11 mouse cellular contexts compared by ENCODE assay signal in the genomic region with DNA sequence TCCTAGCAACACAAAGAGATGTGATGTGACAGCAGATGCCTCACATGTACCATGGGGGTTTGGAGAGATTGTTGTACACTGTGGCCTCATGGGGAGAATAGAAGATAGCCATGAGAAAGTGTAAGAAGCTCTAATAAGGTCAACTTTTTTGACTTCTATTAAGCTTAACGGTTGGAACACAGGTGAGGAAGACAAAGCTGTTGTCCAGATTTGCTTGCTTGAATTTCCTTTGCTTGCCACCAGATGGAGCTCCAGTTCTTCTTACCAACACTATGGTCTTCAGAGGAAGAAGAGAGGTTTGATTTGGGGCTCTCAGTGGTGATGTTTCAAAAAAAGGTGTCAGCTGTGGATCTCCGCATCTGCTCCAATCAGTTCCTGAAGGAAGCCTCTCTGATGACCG. TPM values are rescaled to one million over a fixed set of nuclear protein-coding genes. Genes with fewer than 3 reads are reported as not detected.
DNase-seq lines count a peak whose midpoint lies in the region; ATAC-seq and TF ChIP-seq lines count a peak whose summit lies in the region.
"Not testable (repeated sequence)": the region's sequence is repeated elsewhere in the genome, so short reads cannot be mapped to it uniquely, and the experiment has no call there.
"Had no signal": no experiment of that assay in that cellular context is flagged by ENCODE, and none has a peak within 500 bp of the region (broad histone marks: within the 10 kb centered on the region; RNA-seq: fewer than 3 reads in every experiment).

No protein-coding gene starts in this region.

- not testable (repeated sequence) for ATAC-seq in embryonic facial prominence, embryonic 11.5 days (replicated peaks; ENCODE audit: insufficient number of reproducible peaks, low FRiP score, low TSS enrichment, low read depth)
- ATAC-seq in midbrain, embryonic 13.5 days, result peak; percentile 53

- TF ChIP-seq POLR2A in brain, embryonic 14.5 days (IDR thresholded peaks at IDR 0.05; ENCODE audit: borderline replicate concordance, extremely low read depth, insufficient read depth, insufficient read length, poor library complexity, severe bottlenecking); heart, adult 2 months (IDR thresholded peaks at IDR 0.05; ENCODE audit: insufficient read depth, low read depth, low read length): not testable (repeated sequence)

- 38% methylated on average over 3 of the region's 3 CpGs for whole genome bisulfite sequencing in embryonic facial prominence, embryonic 11.5 days
- 30% methylated on average over 3 of the region's 3 CpGs for WGBS in heart, adult 2 months
- WGBS in midbrain, embryonic 13.5 days, result 45% methylated on average over 3 of the region's 3 CpGs

- TF ChIP-seq CTCF in brain, embryonic 14.5 days (IDR thresholded peaks at IDR 0.05; ENCODE audit: borderline replicate concordance, extremely low read depth, insufficient read depth, insufficient read length), result peak; percentile 49; the same call in 1 of the 2 replicates
- peak; percentile 61 for TF ChIP-seq CTCF in heart, adult 2 months (IDR thresholded peaks at IDR 0.05)

- H3K9ac ChIP-seq in embryonic facial prominence, embryonic 11.5 days (replicated peaks; ENCODE audit: low read length); heart, adult 2 months (ENCODE audit: low read depth, low read length); midbrain, embryonic 13.5 days (replicated peaks): not testable (repeated sequence)

- not testable (repeated sequence) for H3K27ac ChIP-seq in embryonic facial prominence, embryonic 11.5 days (replicated peaks; ENCODE audit: low read depth, low read length); heart, adult 2 months; midbrain, embryonic 13.5 days

- H3K36me3 ChIP-seq in embryonic facial prominence, embryonic 11.5 days (replicated peaks; ENCODE audit: control insufficient read depth, insufficient read depth, low read depth, low read length); heart, adult 2 months (ENCODE audit: control insufficient read depth, insufficient read depth, low read length); midbrain, embryonic 13.5 days: not testable (repeated sequence)

- H3K27me3 ChIP-seq in embryonic facial prominence, embryonic 11.5 days (ENCODE audit: control insufficient read depth, insufficient read depth, low read length); heart, adult 2 months (ENCODE audit: control insufficient read depth, insufficient read depth, low read length); midbrain, embryonic 13.5 days: not testable (repeated sequence)

- not testable (repeated sequence) for H3K9me3 ChIP-seq in embryonic facial prominence, embryonic 11.5 days (replicated peaks; ENCODE audit: control insufficient read depth, low read length); midbrain, embryonic 13.5 days

- not testable (repeated sequence) for H3K79me2 ChIP-seq in heart, adult 2 months (replicated peaks; ENCODE audit: control insufficient read depth, insufficient read depth, low read length)

- intact Hi-C loops in heart, adult 2 months (cut with DNase I), result loop anchor here (5.0 kb wide), 1 partner anchor 239 kb away; no protein-coding TSS in a partner anchor
- intact Hi-C loops in left cerebral cortex, postnatal 25 days (cut with DNase I), result loop anchor here (2.0 to 10.0 kb wide), 3 partner anchors 238 to 352 kb away; partner anchors contain the start of gene Serpinb8

- TF ChIP-seq EP300 in heart, adult 2 months (IDR thresholded peaks at IDR 0.05; ENCODE audit: insufficient read depth, low read depth, low read length), result not testable (repeated sequence)

- not testable (repeated sequence) for H3K4me2 ChIP-seq in embryonic facial prominence, embryonic 11.5 days (ENCODE audit: low read depth, low read length); midbrain, embryonic 13.5 days (replicated peaks)

- H3K4me1 ChIP-seq in embryonic facial prominence, embryonic 11.5 days (ENCODE audit: control insufficient read depth, insufficient read depth, low read length); heart, adult 2 months (ENCODE audit: control insufficient read depth, insufficient read depth, low read length); midbrain, embryonic 13.5 days (replicated peaks): not testable (repeated sequence)

- peak; percentile 19 for DNase-seq in 3T3-L1 (ENCODE audit: low read depth, low spot score)
- peak; percentile 6 for DNase-seq in brain, embryonic 14.5 days (ENCODE audit: low read depth)
- peak; percentile 9 for DNase-seq in embryonic facial prominence, embryonic 11.5 days (ENCODE audit: low spot score)
- DNase-seq in heart, adult 2 months, result not testable (repeated sequence)
- DNase-seq in kidney, adult 9 months, result peak; percentile 9
- peak; percentile 11 to 31 for DNase-seq in left cerebral cortex, postnatal 25 days (ENCODE audit: low spot score in 2 of 2)
- peak; percentile 20 to 24 for DNase-seq in right cerebral cortex, postnatal 10 days (ENCODE audit: low spot score in 2 of 2)

- not testable (repeated sequence) for H3K4me3 ChIP-seq in embryonic facial prominence, embryonic 11.5 days (ENCODE audit: low read depth, low read length); heart, adult 2 months; midbrain, embryonic 13.5 days (replicated peaks)

RNA-seq across cellular contexts. Expression of gene Serpinb3b, which starts 35.0 kb away (rescaled TPM):
- polyA plus RNA-seq in brain, embryonic 14.5 days (2012; rRNA removed), result 0.06 TPM in 1 of 2 replicates, not detected in the other
- not detected in 2 replicates for polyA plus RNA-seq in embryonic facial prominence, embryonic 11.5 days (2014; fragmentation: Nextera tagmentation; extraction: Ambion mirVana)
- not detected for total RNA-seq in heart, adult 2 months (2021)
- not detected in 2 replicates for polyA plus RNA-seq in heart, adult 2 months (2012; rRNA removed)
- not detected for total RNA-seq in left cerebral cortex, postnatal 25 days (2021)
- not detected in 2 replicates for polyA plus RNA-seq in midbrain, embryonic 13.5 days (2015; fragmentation: Nextera tagmentation; extraction: Ambion mirVana)
- total RNA-seq: adrenal gland, postnatal 4 days; heart, adult 8-10 months had no signal
- polyA plus RNA-seq: hindbrain, embryonic 10.5 days had no signal

RNA-seq across cellular contexts. Expression of gene Serpinb3c, which starts 35.0 kb away (rescaled TPM):
- 0.19 and 0.33 TPM in 2 replicates for polyA plus RNA-seq in brain, embryonic 14.5 days (2012; rRNA removed)
- not detected in 2 replicates for polyA plus RNA-seq in embryonic facial prominence, embryonic 11.5 days (2014; fragmentation: Nextera tagmentation; extraction: Ambion mirVana)
- total RNA-seq in heart, adult 2 months (2021), result not detected
- polyA plus RNA-seq in heart, adult 2 months (2012; rRNA removed), result not detected in 2 replicates
- not detected for total RNA-seq in left cerebral cortex, postnatal 25 days (2021)
- polyA plus RNA-seq in midbrain, embryonic 13.5 days (2015; fragmentation: Nextera tagmentation; extraction: Ambion mirVana), result not detected in 2 replicates
- total RNA-seq: adrenal gland, postnatal 4 days; heart, adult 8-10 months had no signal
- polyA plus RNA-seq: hindbrain, embryonic 10.5 days had no signal
